Mouse (Mus musculus): ENCODE results near the gene Ubxn1.

Gene Ubxn1

DNA sequence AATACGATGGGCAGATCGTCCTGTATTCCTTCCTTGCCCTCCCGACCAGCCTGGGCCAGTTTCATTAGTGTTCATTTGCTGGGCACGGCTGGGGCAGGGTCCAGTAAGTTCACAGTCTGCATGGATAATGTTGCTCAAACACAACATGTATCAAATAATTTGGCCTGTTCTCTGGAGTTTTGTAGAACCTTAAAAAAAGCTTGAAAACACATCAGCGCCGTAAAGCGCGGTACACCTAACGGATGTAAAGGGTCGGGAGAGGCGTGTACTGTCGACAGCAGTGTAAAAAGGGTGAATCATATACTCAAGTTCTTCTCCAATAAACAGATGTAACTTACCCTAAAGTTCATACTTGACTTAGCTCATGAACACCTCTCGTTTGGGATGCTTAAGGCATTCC, 27.3 kb downstream of the Ubxn1 start:
- DNase-seq (ENCODE audit: low spot score in 2 of 2), result no peak

DNA sequence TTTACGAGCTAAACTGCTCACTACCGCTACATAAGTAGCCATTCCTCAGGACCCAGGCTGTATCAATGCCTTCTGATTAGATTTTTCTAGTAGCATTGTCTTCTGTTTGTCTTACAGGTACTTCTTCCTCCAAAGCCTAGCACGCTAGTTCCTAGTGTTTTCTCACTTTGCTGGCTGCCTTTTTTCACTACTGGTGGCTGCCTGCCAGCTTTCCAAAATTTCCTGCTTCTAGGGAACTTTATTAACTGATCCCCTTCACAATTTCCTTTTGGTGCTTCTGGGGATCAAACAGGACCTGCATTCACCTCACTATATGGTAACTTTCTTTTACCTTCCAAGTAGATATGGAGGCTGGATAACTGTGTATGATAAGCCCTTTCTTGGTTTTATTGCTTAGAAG, 27.8 kb downstream of the Ubxn1 start:
- DNase-seq (ENCODE audit: low spot score in 2 of 2), result no peak

DNA sequence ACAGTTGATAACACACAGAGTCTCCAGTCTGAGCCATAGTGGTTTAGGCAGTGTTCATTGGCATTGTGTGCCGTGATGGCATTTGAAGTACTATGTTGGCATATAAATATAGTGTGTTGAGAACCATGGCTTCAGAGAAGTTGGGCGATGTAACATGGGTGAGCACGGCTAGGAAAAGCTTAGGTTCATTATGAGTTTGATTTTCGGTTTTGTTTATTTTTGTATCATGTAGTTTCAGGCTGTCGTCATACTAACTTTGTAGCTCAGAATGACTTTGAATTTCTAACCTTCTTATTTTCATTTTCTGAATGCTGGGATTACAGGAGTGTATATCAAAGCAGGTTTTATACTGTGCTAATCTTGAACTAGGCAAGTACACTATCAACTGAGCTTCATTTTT, 32.1 kb downstream of the Ubxn1 start:
- no peak for DNase-seq (ENCODE audit: low spot score in 2 of 2)

DNA sequence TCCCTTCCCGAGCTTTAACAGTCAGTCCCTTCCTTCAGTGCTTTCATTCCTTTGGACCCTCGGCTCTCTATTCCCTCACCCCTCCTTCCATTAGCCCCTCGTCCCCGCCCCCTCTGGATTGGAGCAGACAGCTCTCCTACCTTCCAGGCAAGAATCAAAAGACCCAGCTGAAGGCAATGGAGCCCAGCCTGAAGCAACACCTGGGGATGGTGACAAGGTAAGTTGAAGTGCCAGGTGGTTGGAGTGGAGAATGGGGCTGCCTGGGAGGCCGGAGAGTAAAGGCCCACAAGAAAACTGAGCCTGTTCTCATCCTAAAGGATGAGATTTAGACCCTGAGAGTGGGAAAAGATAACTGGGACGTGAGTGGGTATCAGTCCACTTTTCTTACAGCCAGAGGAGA, 37.2 kb downstream of the Ubxn1 start:
- no peak for DNase-seq (ENCODE audit: low spot score in 2 of 2)

DNA sequence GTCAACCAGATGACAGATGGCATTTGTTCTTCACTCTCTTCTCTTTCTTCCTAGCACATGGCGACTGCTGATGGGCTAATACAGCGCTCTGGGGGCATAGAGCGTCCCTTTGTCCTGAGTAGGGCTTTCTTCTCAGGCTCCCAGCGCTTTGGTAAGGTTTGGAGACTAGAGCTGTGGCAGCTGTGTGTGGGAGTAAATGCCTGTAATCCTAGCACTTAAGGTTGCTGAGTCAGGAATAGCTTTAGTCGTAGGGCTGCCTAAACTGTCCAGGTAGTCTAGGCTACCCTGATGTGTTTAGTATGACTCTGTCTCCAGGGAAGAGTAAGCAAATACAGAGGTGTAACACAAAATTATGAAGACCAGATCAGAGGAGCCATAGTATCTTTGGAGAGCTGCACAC, 40.5 kb downstream of the Ubxn1 start:
- no peak for DNase-seq (ENCODE audit: low spot score in 2 of 2)

DNA sequence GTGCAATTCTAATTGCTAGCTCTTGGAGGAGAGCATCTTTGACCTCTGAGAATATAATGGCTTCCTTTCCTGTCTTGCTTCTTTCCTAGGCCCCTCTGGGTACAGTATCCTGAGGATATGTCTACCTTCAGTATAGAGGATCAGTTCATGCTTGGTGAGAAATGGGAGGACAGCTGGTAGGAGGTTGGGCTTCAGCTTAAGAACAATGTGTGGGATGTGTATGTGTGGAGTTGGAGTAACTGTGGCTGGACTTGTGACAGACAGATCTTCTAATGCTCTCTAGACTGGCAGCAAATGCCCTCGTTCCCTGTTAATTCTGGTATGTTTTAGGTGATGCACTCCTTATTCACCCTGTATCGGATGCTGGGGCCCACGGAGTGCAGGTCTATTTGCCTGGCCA, 42.9 kb downstream of the Ubxn1 start:
- no peak for DNase-seq (ENCODE audit: low spot score in 2 of 2)

DNA sequence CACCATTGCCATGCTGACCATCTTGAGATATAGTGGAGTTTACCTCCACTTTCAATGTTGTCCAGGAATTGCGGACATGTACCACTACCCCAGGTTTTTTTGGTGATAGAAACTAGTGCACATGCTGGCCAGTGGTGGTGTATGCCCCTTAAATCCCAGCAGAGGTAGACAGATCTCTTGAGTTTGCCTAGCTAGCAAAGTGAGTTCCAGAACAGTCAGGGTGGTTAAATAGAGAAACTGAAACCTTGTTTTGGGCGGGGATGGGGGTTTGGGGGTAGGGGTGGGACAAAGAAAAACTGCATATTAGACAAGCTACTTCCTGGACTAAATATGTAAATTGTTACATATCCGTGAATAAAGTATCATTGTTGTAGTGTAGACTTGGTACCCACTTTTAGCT, 47.7 kb downstream of the Ubxn1 start:
- DNase-seq (ENCODE audit: low spot score in 2 of 2), result no peak

DNA sequence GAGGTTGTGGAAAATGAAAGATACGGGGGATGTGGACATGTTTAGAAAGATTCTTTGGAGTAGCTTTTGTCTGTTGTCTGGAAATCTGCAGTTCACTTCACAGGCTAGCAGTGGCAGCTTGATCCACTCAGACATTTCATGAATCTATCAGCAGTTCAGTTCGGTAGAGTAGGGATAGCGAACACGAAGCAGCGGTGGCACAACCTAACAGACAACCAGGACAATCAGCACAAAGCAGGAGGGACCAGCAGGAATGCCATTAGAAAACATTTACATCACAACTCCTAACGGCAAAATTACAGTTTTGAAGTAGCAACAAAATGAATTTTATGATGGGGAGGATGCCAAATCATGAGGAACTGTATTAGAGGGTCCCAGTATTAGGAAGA, 48.4 kb downstream of the Ubxn1 start:
- no peak for DNase-seq (ENCODE audit: low spot score in 2 of 2)

DNA sequence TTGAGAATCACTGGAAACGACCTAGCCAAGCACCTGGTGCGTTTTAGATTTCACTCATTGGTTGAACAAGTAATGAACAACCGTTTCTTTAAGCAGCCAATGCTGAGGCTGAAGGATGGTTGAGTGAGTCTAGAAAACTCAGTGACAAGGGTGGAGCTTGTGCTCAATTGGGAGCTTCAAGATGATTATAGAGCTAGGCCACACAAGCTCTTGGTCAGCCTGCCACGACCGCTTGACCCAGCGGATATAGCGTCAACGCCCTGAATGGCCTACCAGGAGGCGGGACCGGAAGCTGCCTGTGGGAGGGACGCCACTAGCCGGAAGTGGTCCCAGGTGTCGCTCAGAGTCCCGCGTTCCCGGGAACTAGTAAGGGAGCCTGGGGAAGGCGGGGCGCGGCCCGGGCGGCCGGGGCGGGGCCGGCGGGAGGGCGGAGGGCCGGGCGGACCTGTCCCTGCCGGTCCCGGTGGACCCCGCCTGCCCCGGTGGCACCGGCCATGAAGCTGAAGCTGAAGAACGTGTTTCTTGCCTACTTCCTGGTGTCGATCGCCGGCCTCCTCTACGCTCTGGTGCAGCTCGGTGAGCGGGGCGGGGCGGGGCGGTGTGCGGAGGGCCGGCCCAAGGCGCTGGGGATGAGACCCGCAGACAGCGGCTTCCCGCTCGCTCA, 48.9 kb downstream of the Ubxn1 start, which contains the start of gene B3gat3:
Gene B3gat3, plus strand, starts transcription at position 302 of the 664 bp plus-strand sequence.
- peak; percentile 95 to 97 for DNase-seq (ENCODE audit: low spot score in 2 of 2)

DNA sequence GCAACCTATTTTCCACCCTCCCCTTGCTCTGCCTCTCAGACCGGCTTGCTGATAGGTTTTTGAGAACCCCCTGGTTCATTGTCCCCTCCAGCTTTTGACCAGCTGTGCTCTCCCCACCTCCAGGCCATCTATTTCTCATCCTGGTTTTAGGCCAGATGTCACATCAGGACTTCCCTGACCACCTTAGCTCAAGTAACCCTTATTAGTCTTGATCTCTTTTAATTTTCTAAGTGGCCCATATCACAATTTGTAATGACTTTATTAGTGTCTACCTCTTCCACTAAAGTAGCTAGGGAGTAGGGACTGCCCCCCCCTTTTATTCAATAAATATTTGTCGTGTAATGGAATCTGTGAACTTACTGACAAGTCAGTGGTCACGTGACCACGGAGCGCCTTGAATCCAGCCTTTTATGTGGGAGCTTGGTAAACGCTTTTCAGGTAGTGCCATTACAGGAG, 49.6 kb downstream of the Ubxn1 start:
- DNase-seq (ENCODE audit: low spot score in 2 of 2), result no peak

DNA sequence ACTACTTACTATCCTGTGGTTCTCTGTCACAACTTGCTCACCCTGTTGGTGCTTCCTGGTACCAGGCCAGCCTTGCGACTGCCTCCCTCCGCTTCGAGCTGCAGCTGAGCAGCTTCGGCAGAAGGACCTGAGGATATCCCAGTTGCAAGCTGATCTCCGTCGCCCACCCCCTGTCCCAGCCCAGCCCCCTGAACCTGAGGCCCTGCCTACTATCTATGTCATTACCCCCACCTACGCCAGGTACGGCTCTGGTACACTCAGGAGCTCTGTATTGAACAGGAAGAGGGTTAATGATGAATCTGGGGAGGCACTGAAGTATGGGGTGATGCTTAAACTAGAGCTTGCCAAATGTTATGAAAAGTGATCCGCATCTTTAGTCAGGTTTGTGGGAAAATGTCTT, 50.4 kb downstream of the Ubxn1 start:
- DNase-seq (ENCODE audit: low spot score in 2 of 2), result no peak

Data from urinary bladder, postnatal 36 days (tissue).